7 mouse cellular contexts compared by ENCODE assay signal in genomic region chr1:153740775-153741400, GRCm38 (mm10). TPM values are rescaled to one million over a fixed set of nuclear protein-coding genes. Genes with fewer than 3 reads are reported as not detected.
DNase-seq lines count a peak whose midpoint lies in the region; ATAC-seq and TF ChIP-seq lines count a peak whose summit lies in the region.

No protein-coding gene starts in this region.

- peak overlapping the region; percentile 73; the same call in 1 of the 2 replicates for H3K4me2 ChIP-seq in lung, embryonic 16.5 days (ENCODE audit: low read depth, low read length)
- peak overlapping the region; percentile 67 for H3K4me2 ChIP-seq in intestine, postnatal 0 days (replicated peaks; ENCODE audit: low read depth)

- H3K27me3 ChIP-seq in lung, embryonic 16.5 days (ENCODE audit: control insufficient read depth, insufficient read depth, low read depth, low read length) = peaks cover 37% of the 10 kb centered on the region
- peaks cover 33% of the 10 kb centered on the region for H3K27me3 ChIP-seq in intestine, postnatal 0 days (replicated peaks; ENCODE audit: control insufficient read depth, insufficient read depth, low read length)
- H3K27me3 ChIP-seq in small intestine, adult 2 months (ENCODE audit: control insufficient read depth, insufficient read depth, low read length) = peaks cover 21% of the 10 kb centered on the region

- WGBS in lung, embryonic 16.5 days = 46% methylated on average over 12 of the region's 12 CpGs
- 42% methylated on average over 12 of the region's 12 CpGs for WGBS in intestine, postnatal 0 days
- WGBS in small intestine, adult 2 months = 46% methylated on average over 12 of the region's 12 CpGs

- no peak for ATAC-seq in lung, embryonic 16.5 days (ENCODE audit: low read depth)
- no peak for ATAC-seq in intestine, postnatal 0 days
- ATAC-seq in cerebellum, adult (ENCODE audit: insufficient number of reproducible peaks, low FRiP score, low TSS enrichment) = no peak

- no peak for TF ChIP-seq CTCF in embryonic fibroblast, embryonic 13.5 days (IDR thresholded peaks at IDR 0.05; ENCODE audit: borderline replicate concordance, insufficient read depth, low read length)
- TF ChIP-seq CTCF in intestine, postnatal 0 days (IDR thresholded peaks at IDR 0.05; ENCODE audit: low read depth) = no peak
- no peak for TF ChIP-seq CTCF in small intestine, adult 2 months (IDR thresholded peaks at IDR 0.05; ENCODE audit: extremely low read depth, insufficient read length, insufficient replicate concordance, low read depth, low read length)

- peaks cover 3% of the 10 kb centered on the region for H3K4me1 ChIP-seq in lung, embryonic 16.5 days (replicated peaks; ENCODE audit: control insufficient read depth, insufficient read depth, low read length)
- H3K4me1 ChIP-seq in embryonic fibroblast, embryonic 13.5 days (ENCODE audit: control insufficient read depth, insufficient read depth, low read length) = peaks cover 12% of the 10 kb centered on the region; the same call in 1 of the 2 replicates
- no peaks in the 10 kb centered on the region for H3K4me1 ChIP-seq in intestine, postnatal 0 days (replicated peaks; ENCODE audit: control insufficient read depth, insufficient read depth, low read length)
- peaks cover 4% of the 10 kb centered on the region; the same call in 1 of the 2 replicates for H3K4me1 ChIP-seq in small intestine, adult 2 months (ENCODE audit: control insufficient read depth, insufficient read depth, insufficient read length, low read length)

- H3K27ac ChIP-seq in lung, embryonic 16.5 days (ENCODE audit: low read length) = no peak overlapping the region
- H3K27ac ChIP-seq in embryonic fibroblast, embryonic 13.5 days (ENCODE audit: insufficient read depth, low read length) = no peak overlapping the region; the same call in 1 of the 2 replicates
- no peak overlapping the region for H3K27ac ChIP-seq in intestine, postnatal 0 days (ENCODE audit: low read depth, low read length)
- H3K27ac ChIP-seq in small intestine, adult 2 months (ENCODE audit: insufficient read depth, low read depth, low read length) = no peak overlapping the region

- H3K9me3 ChIP-seq in lung, embryonic 16.5 days (ENCODE audit: control insufficient read depth, low read length) = no peaks in the 10 kb centered on the region
- no peaks in the 10 kb centered on the region for H3K9me3 ChIP-seq in intestine, postnatal 0 days (ENCODE audit: control insufficient read depth)

- peak; percentile 33; the same call in 1 of the 2 replicates for TF ChIP-seq POLR2A in embryonic fibroblast, embryonic 13.5 days (IDR thresholded peaks at IDR 0.05; ENCODE audit: low read depth, low read length)
- no peak for TF ChIP-seq POLR2A in small intestine, adult 2 months (IDR thresholded peaks at IDR 0.05; ENCODE audit: low read depth, low read length)

- no peaks in the 10 kb centered on the region for H3K36me3 ChIP-seq in lung, embryonic 16.5 days (ENCODE audit: control insufficient read depth, insufficient read depth, low read length)
- no peaks in the 10 kb centered on the region for H3K36me3 ChIP-seq in intestine, postnatal 0 days (ENCODE audit: control insufficient read depth, insufficient read depth)
- no peaks in the 10 kb centered on the region for H3K36me3 ChIP-seq in small intestine, adult 2 months (ENCODE audit: control insufficient read depth, insufficient read depth, low read length)

- peak overlapping the region; percentile 46 for H3K4me3 ChIP-seq in lung, embryonic 16.5 days (ENCODE audit: low read length)
- H3K4me3 ChIP-seq in embryonic fibroblast, embryonic 13.5 days (ENCODE audit: insufficient read depth, low read length) = peak overlapping the region; percentile 55
- H3K4me3 ChIP-seq in intestine, postnatal 0 days (ENCODE audit: low read depth, low read length) = peak overlapping the region; percentile 38
- peak overlapping the region; percentile 52 for H3K4me3 ChIP-seq in small intestine, adult 2 months (ENCODE audit: low read depth, low read length)

- no peak for DNase-seq in lung, adult 18-20 months
- no peak for DNase-seq in spleen, adult 18-20 months

- no peak overlapping the region for H3K9ac ChIP-seq in lung, embryonic 16.5 days (ENCODE audit: low read length)
- H3K9ac ChIP-seq in intestine, postnatal 0 days (ENCODE audit: low read depth, low read length) = no peak overlapping the region; the same call in 1 of the 2 replicates

RNA-seq across cellular contexts. Expression of gene Rgs16, which starts 0.7 kb away (rescaled TPM):
- polyA plus RNA-seq in lung, embryonic 16.5 days (2015; fragmentation: Nextera tagmentation; extraction: Ambion mirVana) = 1.9 and 2.2 TPM in 2 replicates
- polyA plus RNA-seq in embryonic fibroblast, embryonic 13.5 days (2011; ENCODE audit: insufficient read length, low read depth, missing spikeins) = 21.7 and 52.7 TPM in 2 replicates
- polyA plus RNA-seq in intestine, postnatal 0 days (2015; fragmentation: Nextera tagmentation; extraction: Ambion mirVana) = 2.1 and 2.4 TPM in 2 replicates
- 0.18 and 0.34 TPM in 2 replicates for polyA plus RNA-seq in small intestine, adult 2 months (2012; rRNA removed)

RNA-seq across cellular contexts. Expression of gene Rnasel, which starts 8.3 kb away (rescaled TPM):
- 7.8 and 8.7 TPM in 2 replicates for polyA plus RNA-seq in lung, embryonic 16.5 days (2015; fragmentation: Nextera tagmentation; extraction: Ambion mirVana)
- 4.1 and 5.6 TPM in 2 replicates for polyA plus RNA-seq in embryonic fibroblast, embryonic 13.5 days (2011; ENCODE audit: insufficient read length, low read depth, missing spikeins)
- polyA plus RNA-seq in intestine, postnatal 0 days (2015; fragmentation: Nextera tagmentation; extraction: Ambion mirVana) = 49.9 and 57.7 TPM in 2 replicates
- polyA plus RNA-seq in small intestine, adult 2 months (2012; rRNA removed) = 5.9 and 10.9 TPM in 2 replicates
